Mouse (Mus musculus): ENCODE results near the gene Entpd7. TPM values are rescaled to one million over a fixed set of nuclear protein-coding genes. Genes with fewer than 3 reads are reported as not detected.

Entpd7 gene
- polyA plus RNA-seq, 1 experiment from 2014 or later, result 10.1 TPM

DNA sequence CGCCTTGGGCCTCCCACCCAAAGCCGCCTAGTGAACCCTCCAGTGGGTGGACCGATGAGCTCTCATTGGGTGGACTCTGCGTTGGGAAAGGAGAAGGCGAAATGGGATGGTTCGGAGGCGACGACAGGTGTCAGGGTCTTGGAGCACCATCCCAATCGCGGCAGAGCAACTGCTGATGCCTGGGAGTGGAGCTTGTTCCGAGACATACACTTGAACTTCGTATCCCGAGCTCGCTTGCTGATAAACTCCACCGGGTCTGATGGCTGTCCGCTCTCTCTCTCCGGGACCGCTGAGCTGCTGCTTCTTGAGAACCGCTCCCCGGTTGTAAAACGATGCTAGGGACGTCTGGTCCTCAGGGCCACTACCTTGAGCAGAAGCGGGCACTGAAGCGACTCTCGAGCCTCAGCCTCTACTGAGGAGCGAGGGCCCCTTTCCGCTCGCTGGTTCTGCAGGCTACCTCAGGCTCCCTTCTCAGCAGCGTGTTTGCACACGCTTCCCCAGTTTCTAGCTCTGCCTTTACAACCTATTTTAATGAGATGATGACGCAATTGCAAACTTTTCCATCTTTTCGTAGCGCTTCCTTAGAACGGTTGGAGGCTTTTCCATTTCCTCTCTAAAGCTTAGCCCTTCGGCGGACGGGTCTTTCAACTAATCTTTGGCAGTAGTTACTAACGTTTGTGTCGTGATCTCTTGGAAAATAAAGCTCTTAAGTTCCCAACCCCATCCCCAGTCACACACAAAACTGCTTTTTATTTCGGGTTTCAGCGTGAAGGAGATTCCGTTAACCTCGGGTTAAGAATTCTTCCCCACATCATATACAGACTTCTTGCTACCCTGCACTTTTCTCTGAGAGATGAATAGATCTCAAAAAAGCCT is 13.7 kb upstream of the Entpd7 start:
- H3K4me2 ChIP-seq, result peak overlapping the region; percentile 85
- H3K27ac ChIP-seq, result peak overlapping the region; percentile 96
- 0 out of 2 replicates have a peak, but pooled peaks cover 3% of the 10 kb centered on the region for H3K27me3 ChIP-seq
- 0 out of 2 replicates have a peak, but pooled peaks have one; percentile 2 for ATAC-seq (ENCODE audit: low FRiP score)
- H3K9ac ChIP-seq, result peak overlapping the region; percentile 69
- H3K4me1 ChIP-seq (replicated peaks), result peaks cover 29% of the 10 kb centered on the region
- H3K4me3 ChIP-seq, result peak overlapping the region; percentile 94
- WGBS, result 2% methylated on average over 43 of the region's 43 CpGs
- no peaks in the 10 kb centered on the region for H3K9me3 ChIP-seq
- no peaks in the 10 kb centered on the region for H3K36me3 ChIP-seq

DNA sequence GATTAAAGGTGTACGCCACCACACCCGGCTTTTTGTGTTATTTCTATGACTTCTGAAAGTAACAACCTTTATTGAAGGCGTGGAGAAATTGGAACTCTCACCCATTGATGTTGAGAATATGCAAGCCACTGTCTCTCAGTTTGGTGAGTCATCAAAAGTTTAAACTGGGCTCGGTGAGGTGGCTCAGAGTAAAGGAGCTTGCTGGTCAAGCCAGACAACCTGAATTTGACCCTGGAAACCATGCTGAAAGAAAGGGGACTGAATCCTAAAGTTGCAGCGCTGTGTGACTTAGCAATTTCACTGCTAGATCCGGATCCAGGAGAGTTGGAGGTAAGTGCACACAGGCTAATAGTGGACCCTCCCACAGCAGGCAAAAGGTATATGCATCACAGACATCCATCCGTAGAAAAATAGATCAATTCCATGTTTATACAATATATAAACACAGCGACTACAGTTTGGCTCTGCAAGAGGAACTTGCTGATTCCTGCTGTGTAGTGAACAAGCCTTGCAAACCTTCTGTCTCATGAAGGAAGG is 10.9 kb upstream of the Entpd7 start:
- H3K4me3 ChIP-seq, result no peak overlapping the region
- ATAC-seq (ENCODE audit: low FRiP score), result no peak
- WGBS, result 85% methylated on average over 8 of the region's 8 CpGs
- H3K27me3 ChIP-seq, result 0 out of 2 replicates have a peak, but pooled peaks cover 3% of the 10 kb centered on the region
- H3K4me1 ChIP-seq (replicated peaks), result peaks cover 15% of the 10 kb centered on the region
- no peak overlapping the region for H3K9ac ChIP-seq
- no peak overlapping the region for H3K27ac ChIP-seq
- no peaks in the 10 kb centered on the region for H3K36me3 ChIP-seq
- no peaks in the 10 kb centered on the region for H3K9me3 ChIP-seq
- no peak overlapping the region for H3K4me2 ChIP-seq

DNA sequence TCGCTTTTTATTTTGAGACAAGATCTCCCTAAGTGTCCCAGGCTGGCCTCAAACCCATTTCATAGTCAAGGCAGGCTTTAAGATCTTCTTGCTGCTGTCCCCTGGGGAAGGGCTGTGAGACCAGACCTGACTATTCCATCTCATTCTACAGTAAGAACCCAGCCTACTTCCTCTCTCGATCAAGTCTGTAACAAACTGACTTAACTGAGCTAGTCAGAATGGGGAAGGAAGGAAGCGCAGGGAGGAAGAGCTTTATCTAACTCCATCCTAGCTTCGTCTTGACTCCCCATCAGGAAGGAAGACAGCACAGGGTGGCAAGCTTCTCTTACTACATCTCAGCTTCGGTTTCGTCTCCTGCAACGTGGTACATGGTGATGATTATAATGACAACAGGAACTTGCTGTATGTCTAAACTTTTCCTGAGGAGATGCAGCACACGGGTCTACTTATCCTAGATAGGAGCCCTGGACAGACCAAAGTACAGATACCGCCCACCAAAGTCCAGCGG is 9.9 kb upstream of the Entpd7 start:
- 0 out of 2 replicates have a peak, but pooled peaks cover 3% of the 10 kb centered on the region for H3K27me3 ChIP-seq
- no peak overlapping the region for H3K4me2 ChIP-seq
- H3K9me3 ChIP-seq, result no peaks in the 10 kb centered on the region
- ATAC-seq (ENCODE audit: low FRiP score), result no peak
- no peak overlapping the region for H3K27ac ChIP-seq
- no peaks in the 10 kb centered on the region for H3K36me3 ChIP-seq
- WGBS, result 86% methylated on average over 10 of the region's 10 CpGs
- no peak overlapping the region for H3K9ac ChIP-seq
- peaks cover 11% of the 10 kb centered on the region for H3K4me1 ChIP-seq (replicated peaks)
- H3K4me3 ChIP-seq, result no peak overlapping the region

DNA sequence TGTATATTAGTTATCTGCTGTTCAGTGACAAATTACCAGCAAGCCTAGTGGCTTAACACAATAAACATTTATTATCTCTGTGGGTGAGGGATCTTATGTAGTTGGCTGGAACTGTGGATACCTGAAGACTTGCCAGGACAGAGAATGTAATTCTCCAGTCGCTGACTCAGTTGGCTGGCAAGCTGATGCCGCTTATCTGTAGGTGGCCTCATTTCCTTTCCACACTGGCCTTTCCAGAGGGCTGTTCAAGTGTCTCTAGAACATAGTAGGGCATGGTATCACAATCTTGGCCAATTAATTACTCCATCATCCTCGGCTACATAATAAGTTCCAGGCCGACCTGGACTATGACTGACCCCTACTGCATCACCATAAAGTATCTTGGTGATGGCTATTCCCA is 7.9 kb upstream of the Entpd7 start:
- Histone ChIP-seq H3K4me3 (no peak overlapping the region), H3K4me2 (no peak overlapping the region), H3K27ac (no peak overlapping the region), H3K9me3 (no peaks in the 10 kb centered on the region), H3K4me1 (replicated peaks) (peaks cover 2% of the 10 kb centered on the region), H3K36me3 (no peaks in the 10 kb centered on the region), H3K27me3 (0 out of 2 replicates have a peak, but pooled peaks cover 3% of the 10 kb centered on the region), H3K9ac (no peak overlapping the region)
- no peak for ATAC-seq (ENCODE audit: low FRiP score)
- WGBS, result 89% methylated on average over 4 of the region's 4 CpGs

DNA sequence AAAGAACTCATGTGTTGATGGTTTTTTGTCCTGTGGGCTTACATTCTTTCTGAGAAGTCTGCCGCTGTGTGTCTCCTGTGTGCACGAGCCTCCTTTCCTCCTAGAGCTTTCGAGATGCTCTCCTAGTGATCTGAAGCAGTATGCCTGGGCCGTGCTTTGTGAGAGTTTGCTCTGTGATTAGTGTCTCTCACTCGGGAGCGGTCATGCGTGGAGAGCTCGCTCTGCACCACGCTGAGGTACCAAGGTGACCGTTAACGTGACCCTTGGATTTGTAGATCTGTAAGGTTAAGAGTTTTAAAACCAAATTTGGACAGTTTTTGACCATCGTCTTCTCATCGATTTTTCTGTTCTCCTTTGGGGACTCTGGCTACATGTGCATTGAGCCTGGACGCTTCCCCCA is 3.3 kb downstream of the Entpd7 start:
- H3K9me3 ChIP-seq, result no peaks in the 10 kb centered on the region
- H3K4me3 ChIP-seq, result no peak overlapping the region
- H3K9ac ChIP-seq, result no peak overlapping the region
- peaks cover 26% of the 10 kb centered on the region for H3K4me1 ChIP-seq (replicated peaks)
- WGBS, result 62% methylated on average over 14 of the region's 14 CpGs
- no peak overlapping the region for H3K27ac ChIP-seq
- peaks cover 8% of the 10 kb centered on the region for H3K36me3 ChIP-seq
- no peaks in the 10 kb centered on the region for H3K27me3 ChIP-seq
- no peak for ATAC-seq (ENCODE audit: low FRiP score)
- H3K4me2 ChIP-seq, result no peak overlapping the region

DNA sequence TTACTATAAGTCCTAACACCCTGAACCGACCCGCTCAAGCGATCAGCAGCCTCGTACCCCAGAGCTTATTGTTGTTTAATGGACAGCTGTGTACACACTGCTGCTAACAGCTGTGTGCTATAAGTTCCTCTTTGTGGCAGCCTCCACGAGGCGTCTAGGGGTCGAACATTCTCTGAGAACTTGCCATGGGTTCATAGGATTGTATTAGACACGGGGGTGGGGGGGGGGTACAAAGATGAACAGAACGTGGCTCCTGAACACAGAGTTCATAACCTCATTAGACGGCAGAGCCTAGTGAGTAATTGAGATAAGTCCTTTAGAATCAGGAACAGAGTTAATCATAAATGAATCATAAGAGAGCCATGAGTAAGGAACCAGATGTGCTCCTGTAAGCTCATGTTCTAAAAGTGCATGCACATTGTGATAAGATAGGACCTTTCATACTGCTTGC is 6.1 kb downstream of the Entpd7 start:
- no peaks in the 10 kb centered on the region for H3K9me3 ChIP-seq
- no peaks in the 10 kb centered on the region for H3K27me3 ChIP-seq
- no peak overlapping the region for H3K4me2 ChIP-seq
- H3K9ac ChIP-seq, result no peak overlapping the region
- H3K4me3 ChIP-seq, result no peak overlapping the region
- no peak for ATAC-seq (ENCODE audit: low FRiP score)
- H3K4me1 ChIP-seq (replicated peaks), result peaks cover 16% of the 10 kb centered on the region
- H3K36me3 ChIP-seq, result peaks cover 22% of the 10 kb centered on the region
- 46% methylated on average over 10 of the region's 10 CpGs for WGBS
- H3K27ac ChIP-seq, result no peak overlapping the region

DNA sequence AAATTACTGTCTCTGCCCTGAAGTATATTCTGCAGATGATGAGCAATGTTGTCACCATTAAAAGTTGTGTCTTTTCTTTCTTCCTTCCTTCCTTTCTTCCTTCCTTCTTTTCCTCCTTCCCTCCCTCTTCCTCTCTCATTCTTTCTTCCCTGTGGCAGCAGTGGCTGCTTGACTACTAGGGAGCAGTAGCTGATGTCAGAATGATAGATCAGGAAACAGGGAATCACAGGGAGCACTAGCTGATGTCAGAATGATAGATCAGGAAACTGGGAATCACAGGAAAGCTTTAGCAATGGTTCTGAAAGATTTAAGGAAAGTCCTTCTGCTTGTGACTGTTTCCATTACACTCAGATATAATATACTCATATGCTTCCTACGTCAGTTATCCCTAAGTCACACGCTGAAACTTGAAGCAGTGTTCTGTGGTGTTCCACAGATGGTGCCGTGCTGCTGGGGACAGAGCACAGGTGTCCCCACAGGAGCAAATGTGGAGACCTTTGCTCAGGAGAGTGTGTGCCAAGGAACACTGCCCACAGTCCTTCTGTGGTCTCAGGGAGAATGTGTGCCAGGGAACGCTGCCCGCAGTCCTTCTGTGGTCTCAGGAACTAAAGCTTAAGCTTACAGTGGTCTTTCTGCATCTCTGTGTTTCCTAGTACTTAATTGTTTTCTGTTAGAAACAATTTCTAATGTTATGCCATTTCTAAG is 8.3 kb downstream of the Entpd7 start:
- Histone ChIP-seq H3K9me3 (no peaks in the 10 kb centered on the region), H3K36me3 (peaks cover 33% of the 10 kb centered on the region), H3K27ac (no peak overlapping the region), H3K4me2 (no peak overlapping the region), H3K27me3 (no peaks in the 10 kb centered on the region), H3K4me3 (no peak overlapping the region), H3K4me1 (replicated peaks) (peaks cover 5% of the 10 kb centered on the region), H3K9ac (no peak overlapping the region)
- ATAC-seq (ENCODE audit: low FRiP score), result no peak
- 94% methylated on average over 5 of the region's 5 CpGs for WGBS

DNA sequence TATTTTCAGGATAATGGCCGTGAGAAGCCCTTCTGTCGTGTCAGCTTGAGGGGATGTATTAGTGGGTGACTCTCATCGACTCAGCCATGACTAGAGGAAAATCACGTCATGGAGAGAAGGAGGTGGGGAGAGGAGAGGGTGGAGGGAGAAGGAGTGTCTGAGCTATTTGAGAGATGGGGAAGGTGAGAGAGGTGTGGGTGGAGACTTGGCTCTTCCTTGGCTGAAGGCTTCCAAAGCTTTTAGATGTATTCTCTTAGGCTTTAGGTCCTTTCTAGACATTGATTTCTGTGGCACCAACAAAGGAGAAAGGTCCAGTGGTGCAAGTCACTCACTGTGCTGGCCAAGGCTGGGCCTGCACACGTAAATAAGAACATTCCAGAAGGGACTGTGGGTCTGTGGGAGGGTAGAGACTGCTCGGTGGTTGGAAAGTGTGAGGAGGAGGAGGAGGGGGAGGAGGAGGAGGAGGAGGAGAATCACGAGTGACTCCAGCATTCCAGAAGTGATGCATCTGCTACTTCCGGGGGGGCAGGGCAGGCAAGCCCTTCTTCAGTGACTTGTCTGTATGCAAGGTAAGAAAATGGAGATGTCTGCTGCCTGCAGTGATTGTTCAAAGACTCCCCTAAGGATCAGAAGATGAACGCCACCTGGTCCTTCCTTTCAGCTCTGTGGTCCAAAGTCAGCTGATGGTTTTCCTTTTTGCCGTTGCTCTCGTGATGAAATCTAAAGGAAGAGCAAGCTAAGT is 9.7 kb downstream of the Entpd7 start:
- Histone ChIP-seq H3K4me1 (replicated peaks) (peaks cover 3% of the 10 kb centered on the region), H3K4me3 (no peak overlapping the region), H3K36me3 (peaks cover 39% of the 10 kb centered on the region), H3K9me3 (no peaks in the 10 kb centered on the region), H3K27ac (no peak overlapping the region), H3K9ac (no peak overlapping the region), H3K27me3 (no peaks in the 10 kb centered on the region), H3K4me2 (no peak overlapping the region)
- WGBS, result 75% methylated on average over 11 of the region's 11 CpGs
- ATAC-seq (ENCODE audit: low FRiP score), result no peak

DNA sequence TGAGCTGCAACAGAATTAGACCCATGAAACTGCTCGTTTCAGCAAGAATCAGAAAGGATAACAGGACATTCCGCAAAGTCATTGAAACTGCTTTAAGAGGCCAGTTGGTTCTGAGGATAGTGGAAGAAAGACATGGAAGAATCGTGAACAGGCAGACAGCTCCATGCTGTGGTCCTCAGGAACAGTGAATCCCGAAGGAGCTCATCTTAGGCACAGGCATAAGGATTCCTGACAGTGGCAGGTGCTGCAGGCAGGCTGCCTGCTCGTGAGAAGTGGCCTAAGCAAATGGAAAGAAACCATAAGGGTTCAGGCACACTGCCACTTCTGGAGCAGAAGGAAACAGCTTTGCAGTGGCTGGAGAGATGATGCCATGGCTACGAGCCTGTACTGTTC is 10.3 kb downstream of the Entpd7 start:
- H3K9ac ChIP-seq, result no peak overlapping the region
- peaks cover 3% of the 10 kb centered on the region for H3K4me1 ChIP-seq (replicated peaks)
- no peaks in the 10 kb centered on the region for H3K9me3 ChIP-seq
- 88% methylated on average over 6 of the region's 6 CpGs for WGBS
- no peak overlapping the region for H3K4me2 ChIP-seq
- H3K27me3 ChIP-seq, result no peaks in the 10 kb centered on the region
- H3K36me3 ChIP-seq, result peaks cover 44% of the 10 kb centered on the region
- H3K27ac ChIP-seq, result no peak overlapping the region
- no peak overlapping the region for H3K4me3 ChIP-seq
- ATAC-seq (ENCODE audit: low FRiP score), result no peak

DNA sequence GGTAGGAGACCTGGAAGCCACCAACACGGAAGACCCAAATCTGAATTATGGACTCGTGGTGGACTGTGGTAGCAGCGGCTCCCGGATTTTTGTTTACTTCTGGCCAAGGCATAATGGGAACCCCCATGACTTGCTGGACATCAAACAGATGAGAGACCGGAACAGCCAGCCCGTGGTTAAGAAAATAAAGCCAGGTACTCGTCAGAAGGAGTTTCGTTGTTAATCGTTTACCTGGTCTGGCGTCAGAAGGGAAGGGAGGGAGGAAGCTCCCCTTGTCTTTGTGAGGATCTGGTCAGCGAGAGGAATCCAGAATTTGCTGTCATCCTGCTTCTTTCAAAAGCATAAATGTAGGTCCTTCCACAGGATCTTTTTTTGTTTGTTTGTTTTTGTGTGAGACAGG is 14.7 kb downstream of the Entpd7 start:
- peaks cover 82% of the 10 kb centered on the region for H3K36me3 ChIP-seq
- WGBS, result 93% methylated on average over 11 of the region's 11 CpGs
- H3K4me1 ChIP-seq (replicated peaks), result peaks cover 2% of the 10 kb centered on the region
- no peak overlapping the region for H3K9ac ChIP-seq
- no peak overlapping the region for H3K4me3 ChIP-seq
- no peaks in the 10 kb centered on the region for H3K27me3 ChIP-seq
- H3K9me3 ChIP-seq, result no peaks in the 10 kb centered on the region
- no peak overlapping the region for H3K4me2 ChIP-seq
- no peak for ATAC-seq (ENCODE audit: low FRiP score)
- H3K27ac ChIP-seq, result no peak overlapping the region

DNA sequence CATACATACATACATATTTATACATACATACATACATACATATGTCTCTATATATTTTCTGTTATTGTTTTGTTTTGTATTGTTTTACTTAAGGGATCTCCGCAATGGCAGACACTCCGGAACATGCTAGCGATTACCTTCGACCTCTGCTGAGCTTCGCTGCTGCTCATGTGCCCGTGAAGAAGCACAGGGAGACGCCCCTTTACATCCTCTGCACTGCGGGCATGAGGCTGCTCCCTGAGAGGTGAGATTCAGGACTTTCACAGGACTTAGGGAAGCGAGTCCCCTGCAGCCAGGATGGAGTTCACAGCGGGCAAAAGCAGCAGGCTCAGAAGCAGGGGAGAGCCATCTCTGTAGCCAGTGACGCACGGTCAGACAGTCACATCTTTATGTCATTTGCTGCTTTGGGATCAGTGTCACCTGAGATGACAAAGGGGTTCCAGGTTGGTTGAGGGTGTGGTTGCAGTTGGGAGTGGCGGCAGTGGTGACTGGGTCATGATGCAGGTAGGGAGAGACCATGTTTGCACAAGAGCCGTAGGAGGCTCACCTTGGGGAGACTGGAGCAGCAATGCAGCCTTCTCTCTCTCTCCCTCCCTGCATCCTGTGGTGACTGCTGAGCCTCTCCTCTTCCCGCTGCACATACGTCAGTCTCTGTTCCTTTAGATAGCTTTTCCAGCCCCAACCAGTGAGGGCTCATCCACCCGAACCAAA is 15.5 kb downstream of the Entpd7 start:
- no peak for ATAC-seq (ENCODE audit: low FRiP score)
- peaks cover 76% of the 10 kb centered on the region for H3K36me3 ChIP-seq
- H3K27ac ChIP-seq, result no peak overlapping the region
- 90% methylated on average over 17 of the region's 17 CpGs for WGBS
- peaks cover 6% of the 10 kb centered on the region for H3K4me1 ChIP-seq (replicated peaks)
- no peaks in the 10 kb centered on the region for H3K27me3 ChIP-seq
- H3K9ac ChIP-seq, result no peak overlapping the region
- H3K9me3 ChIP-seq, result no peaks in the 10 kb centered on the region
- no peak overlapping the region for H3K4me3 ChIP-seq
- no peak overlapping the region for H3K4me2 ChIP-seq
